Mouse (Mus musculus) kidney, postnatal 0 days (tissue): Measurements from ENCODE around the gene Sobp. TPM values are rescaled to one million over a fixed set of nuclear protein-coding genes. Genes with fewer than 3 reads are reported as not detected.

ENCODE experiments used
- ATAC-seq: fragments of 200-750 bp; cut with Nextera tagmentation; replicated peaks from 2 replicates; pipeline ENCODE4 v1.8.0; 2017; ENCODE audit warnings: low read depth, moderate number of reproducible peaks, moderate TSS enrichment, moderate library complexity; ENCODE audit not compliant: low FRiP score
- DNase-seq: peaks from one replicate; pipeline ENCODE4 v3.0.0-alpha.2; 2016; ENCODE audit warnings: low spot score
- H3K27ac ChIP-seq: fragments of 300-500 bp; sonication (generic); 2 replicates; pipeline ENCODE4 v1.5.1; 2014; ENCODE audit warnings: mild to moderate bottlenecking
- H3K27me3 ChIP-seq: fragments of 300-500 bp; sonication (generic); 2 replicates; pipeline ENCODE4 v1.6.1; 2014; ENCODE audit warnings: low read length, mixed read lengths; ENCODE audit not compliant: insufficient read depth
- H3K36me3 ChIP-seq: fragments of 300-500 bp; sonication (generic); 2 replicates; pipeline ENCODE4 v1.6.1; 2014; ENCODE audit warnings: low read length, mixed read lengths; ENCODE audit not compliant: insufficient read depth
- H3K4me1 ChIP-seq: fragments of 300-500 bp; sonication (generic); replicated peaks from 2 replicates; pipeline ENCODE4 v1.6.1; 2014; ENCODE audit warnings: antibody characterized with exemption, low read length, mixed read lengths; ENCODE audit not compliant: insufficient read depth
- H3K4me2 ChIP-seq: fragments of 300-500 bp; sonication (generic); 2 replicates; pipeline ENCODE4 v1.6.1; 2014; ENCODE audit warnings: mild to moderate bottlenecking, low read length, moderate library complexity, mixed read lengths
- H3K4me3 ChIP-seq: fragments of 300-500 bp; sonication (generic); replicated peaks from 2 replicates; pipeline ENCODE4 v1.5.1; 2014; ENCODE audit warnings: low read depth, low read length
- H3K9ac ChIP-seq: fragments of 300-500 bp; sonication (generic); 2 replicates; pipeline ENCODE4 v1.6.1; 2014; ENCODE audit warnings: low read depth, low read length
- H3K9me3 ChIP-seq: fragments of 300-500 bp; sonication (generic); replicated peaks from 2 replicates; pipeline ENCODE4 v1.6.1; 2016; ENCODE audit warnings: low read length, inconsistent platforms, mixed read lengths
- CTCF ChIP-seq: IDR thresholded peaks from 2 replicates; pipeline ENCODE4 v1.5.1; 2016; ENCODE audit warnings: antibody characterized with exemption, low read depth, mild to moderate bottlenecking, moderate library complexity
- WGBS: fragments of 180-500 bp; shearing (Covaris S2); extraction: QIAGEN DNeasy Blood & Tissue Kit; methylation state at CpG from one replicate; pipeline ENCODE4 v1.1.7; 2014; 5-methylcytosine and 5-hydroxymethylcytosine counted together
- polyA plus RNA-seq: library from polyadenylated mRNA; unstranded; fragments of >200 nt; fragmentation: Nextera tagmentation; extraction: Ambion mirVana; gene quantifications from 2 replicates; pipeline ENCODE4 v1.2.1, GENCODE M21; 2015

The Sobp gene
- polyA plus RNA-seq, 1 experiment from 2014 or later, result 1.2 TPM

DNA sequence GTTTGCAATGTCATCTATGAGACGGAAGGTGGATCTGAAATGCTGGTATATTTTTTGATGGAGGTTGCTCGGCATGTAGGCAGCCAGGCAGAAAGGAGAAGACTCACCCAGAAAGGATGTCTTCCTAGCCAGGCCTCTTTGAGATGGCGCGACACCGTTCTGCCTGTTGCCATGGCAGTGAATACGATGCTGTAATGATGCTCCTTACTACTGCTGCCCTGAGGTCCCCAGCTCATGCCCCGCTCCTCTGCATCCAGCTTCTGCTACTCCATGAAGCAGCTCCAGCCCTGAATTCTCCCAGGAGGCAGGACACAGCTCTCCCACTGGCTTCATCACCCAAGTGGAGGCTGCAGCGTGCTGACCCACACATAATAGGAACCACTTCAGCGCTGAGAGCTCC lies 183.3 kb downstream of the Sobp start:
- H3K4me3 ChIP-seq, result no peak overlapping the region
- H3K9me3 ChIP-seq, result no peaks in the 10 kb centered on the region
- 74% methylated on average over 9 of the region's 9 CpGs for WGBS
- DNase-seq (no peak), ATAC-seq (no peak)
- no peak overlapping the region for H3K9ac ChIP-seq
- H3K4me2 ChIP-seq, result no peak overlapping the region
- H3K27me3 ChIP-seq, result no peaks in the 10 kb centered on the region
- H3K36me3 ChIP-seq, result no peaks in the 10 kb centered on the region
- no peak overlapping the region for H3K27ac ChIP-seq
- no peak for TF ChIP-seq CTCF
- H3K4me1 ChIP-seq, result peaks cover 14% of the 10 kb centered on the region

DNA sequence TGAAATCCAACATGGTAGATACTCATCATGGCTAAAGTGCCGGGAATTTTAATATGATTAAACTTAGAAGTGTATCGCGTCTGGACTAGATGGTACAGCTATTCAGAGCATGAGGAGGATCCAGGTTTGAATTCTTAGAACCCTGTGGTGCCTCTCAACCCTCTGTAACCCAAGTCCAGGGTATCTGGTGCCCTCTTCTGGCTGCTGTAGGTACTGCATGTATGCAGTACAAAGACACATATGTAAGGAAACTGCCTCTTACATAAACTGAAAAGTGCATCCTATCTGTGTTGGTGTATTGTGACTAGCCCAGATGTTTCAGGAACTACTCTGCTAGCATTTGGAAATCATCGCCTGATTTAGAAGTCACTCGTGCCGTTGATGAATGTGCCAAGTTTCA lies 184.4 kb downstream of the Sobp start:
- WGBS, result 40% methylated on average over 6 of the region's 6 CpGs
- no peak overlapping the region for H3K9ac ChIP-seq
- H3K36me3 ChIP-seq, result no peaks in the 10 kb centered on the region
- no peak overlapping the region for H3K4me3 ChIP-seq
- DNase-seq (peak; percentile 77), ATAC-seq (0 out of 2 replicates have a peak, but pooled peaks have one; percentile 14)
- no peak overlapping the region for H3K4me2 ChIP-seq
- peak; percentile 96 for TF ChIP-seq CTCF
- H3K27me3 ChIP-seq, result no peaks in the 10 kb centered on the region
- no peaks in the 10 kb centered on the region for H3K9me3 ChIP-seq
- no peak overlapping the region for H3K27ac ChIP-seq
- peaks cover 14% of the 10 kb centered on the region for H3K4me1 ChIP-seq

GRCm38 (mm10) chr10:42988627-42989026 lies 185.7 kb downstream of the Sobp start:
- H3K27me3 ChIP-seq, result no peaks in the 10 kb centered on the region
- no peak for TF ChIP-seq CTCF
- no peak overlapping the region for H3K9ac ChIP-seq
- no peak overlapping the region for H3K4me2 ChIP-seq
- no peaks in the 10 kb centered on the region for H3K9me3 ChIP-seq
- no peak overlapping the region for H3K4me3 ChIP-seq
- no peak overlapping the region for H3K27ac ChIP-seq
- ATAC-seq (no peak), DNase-seq (no peak)
- no peaks in the 10 kb centered on the region for H3K36me3 ChIP-seq
- peaks cover under 1% of the 10 kb centered on the region; the same call in 1 of the 2 replicates for H3K4me1 ChIP-seq
- 63% methylated on average over 15 of the region's 15 CpGs for WGBS

GRCm38 (mm10) chr10:42987594-42988052 lies 186.7 kb downstream of the Sobp start:
- H3K4me3 ChIP-seq, result no peak overlapping the region
- WGBS, result 16% methylated on average over 6 of the region's 6 CpGs
- peak; percentile 79 for TF ChIP-seq CTCF
- no peak overlapping the region for H3K4me2 ChIP-seq
- no peaks in the 10 kb centered on the region for H3K27me3 ChIP-seq
- ATAC-seq, result peak; percentile 55; the same call in 1 of the 2 replicates
- no peak overlapping the region for H3K27ac ChIP-seq
- H3K9me3 ChIP-seq, result no peaks in the 10 kb centered on the region
- no peaks in the 10 kb centered on the region for H3K36me3 ChIP-seq
- H3K4me1 ChIP-seq, result no peaks in the 10 kb centered on the region; the same call in 1 of the 2 replicates
- no peak overlapping the region for H3K9ac ChIP-seq
- DNase-seq, result peak; percentile 85

DNA sequence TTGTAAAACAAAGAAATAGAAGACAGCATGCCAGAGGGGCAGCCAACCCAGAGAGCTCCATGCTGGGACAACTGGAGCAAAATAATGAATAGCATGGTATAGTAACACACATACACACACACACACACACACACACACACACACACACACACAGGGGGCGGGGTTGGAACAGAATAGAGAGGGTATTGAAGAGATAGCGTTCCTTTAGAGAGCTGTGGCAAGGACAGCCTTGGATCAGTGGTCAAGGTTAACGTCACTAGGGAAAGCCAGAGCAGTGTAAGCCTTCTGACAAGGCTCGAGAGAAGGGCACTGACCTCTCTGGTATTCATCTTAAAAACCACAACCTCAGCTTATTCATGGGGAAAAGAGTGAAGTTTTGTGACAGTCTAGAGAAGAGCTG lies 189.4 kb downstream of the Sobp start:
- DNase-seq (no peak), ATAC-seq (no peak)
- no peaks in the 10 kb centered on the region for H3K9me3 ChIP-seq
- no peaks in the 10 kb centered on the region for H3K27me3 ChIP-seq
- H3K36me3 ChIP-seq, result no peaks in the 10 kb centered on the region
- 52% methylated on average over 4 of the region's 4 CpGs for WGBS
- H3K4me2 ChIP-seq, result no peak overlapping the region
- no peak for TF ChIP-seq CTCF
- no peaks in the 10 kb centered on the region; the same call in 1 of the 2 replicates for H3K4me1 ChIP-seq
- H3K4me3 ChIP-seq, result no peak overlapping the region
- H3K9ac ChIP-seq, result no peak overlapping the region
- H3K27ac ChIP-seq, result no peak overlapping the region

DNA sequence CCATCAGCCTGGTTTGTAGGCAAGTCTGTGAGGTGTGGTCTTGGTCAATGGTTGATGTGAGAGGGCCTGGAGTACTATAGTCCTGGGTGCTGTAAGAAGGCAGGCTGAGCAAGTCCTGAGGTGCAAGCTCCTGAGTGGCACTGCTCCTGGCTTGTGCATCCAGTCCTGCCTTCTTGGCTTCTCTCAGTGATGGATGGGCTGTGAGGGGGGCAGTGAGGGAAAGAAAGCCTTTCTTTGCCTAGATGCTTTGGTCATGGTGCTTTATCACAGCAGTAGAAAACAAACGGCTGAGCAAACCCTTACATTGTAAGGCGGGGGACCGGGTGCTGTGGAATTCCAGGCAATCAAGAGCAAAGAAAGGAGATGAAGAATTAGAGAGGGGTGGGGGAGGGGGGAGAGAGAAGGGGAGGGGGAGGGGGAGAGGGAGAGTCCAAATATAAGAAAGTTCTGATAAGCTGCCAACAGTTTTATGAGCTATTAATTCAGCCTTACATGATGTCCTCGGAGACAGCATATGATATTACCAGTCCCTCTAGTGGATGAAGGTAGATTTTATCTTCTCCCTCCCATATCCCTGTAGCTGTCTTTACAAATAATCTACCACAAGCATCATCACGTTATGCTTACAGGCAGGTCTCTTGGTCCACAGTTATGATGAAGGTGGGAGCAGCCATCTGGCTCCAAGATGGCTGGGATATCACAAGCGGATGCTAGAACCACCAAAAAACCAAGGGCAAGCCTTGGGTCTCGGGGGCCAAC lies 193.2 kb downstream of the Sobp start:
- Histone ChIP-seq H3K4me3 (no peak overlapping the region), H3K27me3 (no peaks in the 10 kb centered on the region), H3K4me2 (no peak overlapping the region), H3K4me1 (no peaks in the 10 kb centered on the region), H3K9ac (no peak overlapping the region), H3K27ac (no peak overlapping the region), H3K9me3 (no peaks in the 10 kb centered on the region), H3K36me3 (no peaks in the 10 kb centered on the region)
- 48% methylated on average over 7 of the region's 7 CpGs for WGBS
- peak; percentile 81 for DNase-seq
- peak; percentile 50 for TF ChIP-seq CTCF
- no peak for ATAC-seq
